Mouse (Mus musculus) liver, adult 2 months (tissue): ENCODE data around the gene Lcp2. TPM values are rescaled to one million over a fixed set of nuclear protein-coding genes. Genes with fewer than 3 reads are reported as not detected.

Source experiments
- DNase-seq: peaks from one replicate; pipeline ENCODE4 v3.0.0-alpha.2; 2011; ENCODE audit warnings: low read depth, low spot score; ENCODE audit errors: extremely low read depth
- H3K27ac ChIP-seq: fragments of 200-500 bp; replicated peaks from 2 replicates; pipeline ENCODE4 v1.5.1; 2012; ENCODE audit warnings: low read depth, mild to moderate bottlenecking, control low read depth, inconsistent platforms, low read length; ENCODE audit not compliant: insufficient read depth
- H3K27me3 ChIP-seq: fragments of 200-500 bp; 2 replicates; pipeline ENCODE4 v1.6.1; 2012; ENCODE audit warnings: mild to moderate bottlenecking, moderate library complexity, low read length, inconsistent platforms; ENCODE audit not compliant: control insufficient read depth, insufficient read depth
- H3K36me3 ChIP-seq: fragments of 200-500 bp; 2 replicates; pipeline ENCODE4 v1.6.1; 2012; ENCODE audit warnings: low read length, inconsistent platforms; ENCODE audit not compliant: control insufficient read depth, insufficient read depth
- H3K4me1 ChIP-seq: fragments of 200-500 bp; 2 replicates; pipeline ENCODE4 v1.6.1; 2011; ENCODE audit warnings: low read length; ENCODE audit not compliant: control insufficient read depth, insufficient read depth
- H3K4me3 ChIP-seq: fragments of 200-500 bp; 2 replicates; pipeline ENCODE4 v1.5.1; 2011; ENCODE audit warnings: low read depth, mild to moderate bottlenecking, control low read depth, low read length, moderate library complexity; ENCODE audit not compliant: insufficient read depth
- H3K79me2 ChIP-seq: fragments of 200-500 bp; 2 replicates; pipeline ENCODE4 v1.6.1; 2012; ENCODE audit warnings: inconsistent platforms, mild to moderate bottlenecking, low read length, moderate library complexity; ENCODE audit not compliant: control insufficient read depth, insufficient read depth
- H3K9ac ChIP-seq: fragments of 200-500 bp; 2 replicates; pipeline ENCODE4 v1.6.1; 2012; ENCODE audit warnings: low read depth, mild to moderate bottlenecking, control low read depth, inconsistent platforms, low read length
- CTCF ChIP-seq: fragments of 200-500 bp; IDR thresholded peaks from 2 replicates; pipeline ENCODE4 v1.5.1; 2011; ENCODE audit warnings: low read depth, low read length, control low read depth
- POLR2A ChIP-seq: fragments of 200-500 bp; IDR thresholded peaks from 2 replicates; pipeline ENCODE4 v1.6.1; 2011; ENCODE audit warnings: low read length, control low read depth; ENCODE audit not compliant: insufficient read depth; ENCODE audit errors: extremely low read depth
- WGBS: fragments of 180-500 bp; shearing (Covaris S2); methylation state at CpG from one replicate; pipeline ENCODE4 v1.1.7; 2018; 5-methylcytosine and 5-hydroxymethylcytosine counted together
- polyA plus RNA-seq: library from polyadenylated mRNA; depleted of rRNA; stranded (reverse); fragments of >200 nt; gene quantifications from 2 replicates; pipeline ENCODE4 v1.2.3, GENCODE M21; 2012; rRNA removed
- total RNA-seq: library from RNA; depleted of rRNA; stranded (reverse); fragments of >200 nt; gene quantifications from 2 replicates; pipeline ENCODE4 v1.2.3, GENCODE M21; 2014; rRNA removed

The Lcp2 gene
- total and polyA plus RNA-seq, 2 experiments = 2.3 to 2.9 TPM

- Histone ChIP-seq H3K79me2 (no peaks in the 10 kb centered on the region), H3K27ac (no peak overlapping the region), H3K27me3 (no peaks in the 10 kb centered on the region), H3K4me1 (no peaks in the 10 kb centered on the region), H3K36me3 (no peaks in the 10 kb centered on the region), H3K9ac (no peak overlapping the region), H3K4me3 (no peak overlapping the region)
- TF ChIP-seq CTCF (no peak), POLR2A (no peak)
- 73% methylated on average over 2 of the region's 2 CpGs for WGBS
- no peak for DNase-seq
These were observed 81.7 kb downstream of the Lcp2 start for GRCm38 (mm10) chr11:34128412-34128811.

GRCm38 (mm10) chr11:34139296-34139695 lies 92.6 kb downstream of the Lcp2 start:
- Histone ChIP-seq H3K27ac (no peak overlapping the region), H3K27me3 (no peaks in the 10 kb centered on the region), H3K79me2 (no peaks in the 10 kb centered on the region), H3K36me3 (no peaks in the 10 kb centered on the region), H3K4me1 (no peaks in the 10 kb centered on the region), H3K4me3 (no peak overlapping the region), H3K9ac (no peak overlapping the region)
- TF ChIP-seq CTCF (no peak), POLR2A (no peak)
- 91% methylated on average over 8 of the region's 8 CpGs for WGBS
- no peak for DNase-seq

Other genes starting within 250 kb of the Lcp2 start
- gene Kcnmb1, start 83.9 kb upstream of the Lcp2 start, total RNA-seq = not detected in 2 replicates
- 0.01 TPM in 1 of 2 replicates, not detected in the other for gene Kcnmb1, start 83.9 kb upstream of the Lcp2 start, polyA plus RNA-seq
- gene Kcnip1, start 53.8 kb upstream of the Lcp2 start, total RNA-seq = not detected in 2 replicates
- not detected in 2 replicates for gene Kcnip1, start 53.8 kb upstream of the Lcp2 start, polyA plus RNA-seq
- not detected in 2 replicates for gene 4930469K13Rik, start 51.6 kb downstream of the Lcp2 start, total RNA-seq
- gene 4930469K13Rik, start 51.6 kb downstream of the Lcp2 start, polyA plus RNA-seq = not detected in 2 replicates
- not detected in 2 replicates for gene Foxi1, start 161.2 kb downstream of the Lcp2 start, total RNA-seq
- gene Foxi1, start 161.2 kb downstream of the Lcp2 start, polyA plus RNA-seq = not detected in 2 replicates